Mouse (Mus musculus): Measurements from ENCODE around the gene Trafd1. TPM values are rescaled to one million over a fixed set of nuclear protein-coding genes. Genes with fewer than 3 reads are reported as not detected.
A peak's percentile ranks its signal among the peaks of the same experiment; 100 is the strongest.

The Trafd1 gene
- polyA plus RNA-seq, 2 experiments = 17.1 to 18.4 TPM

GRCm38 (mm10) chr5:121398965-121399462, 13.6 kb upstream of the Trafd1 start:
- Histone ChIP-seq H3K36me3 (replicated peaks; ENCODE audit: control insufficient read depth, insufficient read depth, low read depth) (no peaks in the 10 kb centered on the region; the same call in none of the 2 replicates), H3K27me3 (ENCODE audit: control insufficient read depth, insufficient read depth, low read length) (no peaks in the 10 kb centered on the region), H3K9ac (replicated peaks) (peak overlapping the region; percentile 83), H3K4me1 (replicated peaks; ENCODE audit: control insufficient read depth in 2 of 2, insufficient read depth in 2 of 2, low read length in 1 of 2) (peaks cover 26 to 34% of the 10 kb centered on the region in 2 experiments), H3K4me3 (ENCODE audit: insufficient read depth in 1 of 2, low read depth in 2 of 2, low read length in 2 of 2) (peak overlapping the region; percentile 76 to 89), H3K4me2 (ENCODE audit: low read depth) (peak overlapping the region; percentile 98), H3K27ac (no peak overlapping the region; the same call in 1 of the 2 replicates), H3K9me3 (ENCODE audit: control insufficient read depth, low read length) (no peaks in the 10 kb centered on the region; the same call in 1 of the 2 replicates)
- 22% methylated on average over 9 of the region's 9 CpGs for WGBS (ENCODE audit: insufficient replicate concordance)
- DNase-seq (ENCODE audit: low read depth in 3 of 3, low spot score in 3 of 3) (no peak), ATAC-seq (ENCODE audit: insufficient read depth) (no peak)
- TF ChIP-seq EP300 (IDR thresholded peaks at IDR 0.05; ENCODE audit: low read depth) (no peak), CTCF (IDR thresholded peaks at IDR 0.05; ENCODE audit: low read depth) (no peak)

- no peak for DNase-seq (ENCODE audit: low read depth in 3 of 3, low spot score in 3 of 3)
- Histone ChIP-seq H3K27me3 (ENCODE audit: control insufficient read depth, insufficient read depth, low read length) (no peaks in the 10 kb centered on the region), H3K9ac (replicated peaks) (peak overlapping the region; percentile 83), H3K4me3 (ENCODE audit: insufficient read depth in 1 of 2, low read depth in 2 of 2, low read length in 2 of 2) (peak overlapping the region; percentile 76 to 89), H3K4me2 (ENCODE audit: low read depth) (peak overlapping the region; percentile 98), H3K9me3 (ENCODE audit: control insufficient read depth, low read length) (no peaks in the 10 kb centered on the region; the same call in 1 of the 2 replicates), H3K36me3 (replicated peaks; ENCODE audit: control insufficient read depth, insufficient read depth, low read depth) (no peaks in the 10 kb centered on the region; the same call in none of the 2 replicates), H3K27ac (peak overlapping the region; percentile 38), H3K4me1 (replicated peaks; ENCODE audit: control insufficient read depth in 2 of 2, insufficient read depth in 2 of 2, low read length in 1 of 2) (peaks cover 26 to 31% of the 10 kb centered on the region in 2 experiments)
- under 1% methylated on average over 67 of the region's 67 CpGs for WGBS (ENCODE audit: insufficient replicate concordance)
- TF ChIP-seq CTCF (IDR thresholded peaks at IDR 0.05; ENCODE audit: low read depth) = no peak
- TF ChIP-seq EP300 (IDR thresholded peaks at IDR 0.05; ENCODE audit: low read depth) = no peak
- peak; percentile 75 for ATAC-seq (ENCODE audit: insufficient read depth)
Measured at GRCm38 (mm10) chr5:121398146-121398964, 12.9 kb upstream of the Trafd1 start.

- Histone ChIP-seq H3K36me3 (replicated peaks; ENCODE audit: control insufficient read depth, insufficient read depth, low read depth) (no peaks in the 10 kb centered on the region; the same call in 1 of the 2 replicates), H3K9me3 (ENCODE audit: control insufficient read depth, low read length) (no peaks in the 10 kb centered on the region; the same call in 1 of the 2 replicates), H3K4me1 (replicated peaks; ENCODE audit: control insufficient read depth in 2 of 2, insufficient read depth in 2 of 2, low read length in 1 of 2) (peaks cover 26 to 31% of the 10 kb centered on the region in 2 experiments), H3K27me3 (ENCODE audit: control insufficient read depth, insufficient read depth, low read length) (no peaks in the 10 kb centered on the region), H3K4me2 (ENCODE audit: low read depth) (peak within 1 kb of the TSS; percentile 98), H3K4me3 (ENCODE audit: insufficient read depth in 1 of 2, low read depth in 2 of 2, low read length in 2 of 2) (peak within 1 kb of the TSS; percentile 76 to 89), H3K9ac (replicated peaks) (peak within 1 kb of the TSS; percentile 83), H3K27ac (peak within 1 kb of the TSS; percentile 95)
- DNase-seq (ENCODE audit: low read depth in 3 of 3, low spot score in 3 of 3) (peak; percentile 91 to 95 (median 93)), ATAC-seq (ENCODE audit: insufficient read depth) (peak; percentile 92)
- WGBS (ENCODE audit: insufficient replicate concordance) = 6% methylated on average over 53 of the region's 53 CpGs
- TF ChIP-seq CTCF (IDR thresholded peaks at IDR 0.05; ENCODE audit: low read depth) = no peak
- TF ChIP-seq EP300 (IDR thresholded peaks at IDR 0.05; ENCODE audit: low read depth) = peak; percentile 44; the same call in 1 of the 2 replicates
Measured at GRCm38 (mm10) chr5:121397187-121398145, 12.0 kb upstream of the Trafd1 start, which contains the start of gene Naa25. Gene Naa25, plus strand, starts transcription at chr5:121397936.

GRCm38 (mm10) chr5:121395621-121396020, 10.2 kb upstream of the Trafd1 start:
- H3K4me3 ChIP-seq (ENCODE audit: insufficient read depth in 1 of 2, low read depth in 2 of 2, low read length in 2 of 2) = no peak overlapping the region
- no peak overlapping the region for H3K27ac ChIP-seq
- H3K4me2 ChIP-seq (ENCODE audit: low read depth) = no peak overlapping the region
- ATAC-seq (ENCODE audit: insufficient read depth) (no peak), DNase-seq (ENCODE audit: low read depth in 3 of 3, low spot score in 3 of 3) (no peak)
- H3K4me1 ChIP-seq (replicated peaks; ENCODE audit: control insufficient read depth in 2 of 2, insufficient read depth in 2 of 2, low read length in 1 of 2) = peaks cover 20 to 22% of the 10 kb centered on the region in 2 experiments
- H3K27me3 ChIP-seq (ENCODE audit: control insufficient read depth, insufficient read depth, low read length) = no peaks in the 10 kb centered on the region
- no peaks in the 10 kb centered on the region; the same call in 1 of the 2 replicates for H3K9me3 ChIP-seq (ENCODE audit: control insufficient read depth, low read length)
- TF ChIP-seq CTCF (IDR thresholded peaks at IDR 0.05; ENCODE audit: low read depth) (no peak), EP300 (IDR thresholded peaks at IDR 0.05; ENCODE audit: low read depth) (no peak)
- H3K36me3 ChIP-seq (replicated peaks; ENCODE audit: control insufficient read depth, insufficient read depth, low read depth) = no peaks in the 10 kb centered on the region; the same call in 1 of the 2 replicates
- 70% methylated on average over 5 of the region's 5 CpGs for WGBS (ENCODE audit: insufficient replicate concordance)
- H3K9ac ChIP-seq (replicated peaks) = no peak overlapping the region

All from liver, embryonic 14.5 days (tissue).